Mouse (Mus musculus) v-Abl transformed pro-B cells (cell line): ENCODE data around the gene Yaf2.

ENCODE experiments used
- in situ Hi-C, 2 experiments: fragments of 400-800 bp; cut with MboI; formaldehyde crosslinking; loops; one replicate each; pipeline ENCODE4 v1.15.1; 2025; ENCODE audit not compliant: unreplicated experiment in 2 of 2

Gene Yaf2

DNA sequence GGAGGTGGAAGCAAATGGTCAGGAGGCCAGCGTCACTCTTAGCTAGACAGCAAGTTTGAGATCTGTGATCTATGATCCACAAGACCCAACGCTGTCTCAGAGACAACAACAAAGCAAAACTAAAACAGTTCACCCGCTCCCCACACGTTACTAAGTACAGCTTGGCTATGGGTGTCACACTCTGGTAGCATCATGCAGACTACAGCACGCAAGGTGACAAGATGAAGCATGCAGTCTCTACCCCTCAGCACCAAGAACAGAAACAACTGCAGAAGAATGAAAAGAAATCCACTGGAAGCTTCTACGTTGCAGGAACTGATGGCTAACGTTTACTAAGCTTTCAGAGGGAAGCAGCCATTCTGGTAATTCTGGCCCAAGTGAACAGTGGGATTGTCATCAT, 73.2 kb downstream of the Yaf2 start:
- in situ Hi-C loops: loop anchor here (25.0 kb wide), 2 partner anchors 1274 to 1626 kb away; partner anchors contain the start of genes Irak4 (in 2 of the 2) and Pus7l (in 2 of the 2)

DNA sequence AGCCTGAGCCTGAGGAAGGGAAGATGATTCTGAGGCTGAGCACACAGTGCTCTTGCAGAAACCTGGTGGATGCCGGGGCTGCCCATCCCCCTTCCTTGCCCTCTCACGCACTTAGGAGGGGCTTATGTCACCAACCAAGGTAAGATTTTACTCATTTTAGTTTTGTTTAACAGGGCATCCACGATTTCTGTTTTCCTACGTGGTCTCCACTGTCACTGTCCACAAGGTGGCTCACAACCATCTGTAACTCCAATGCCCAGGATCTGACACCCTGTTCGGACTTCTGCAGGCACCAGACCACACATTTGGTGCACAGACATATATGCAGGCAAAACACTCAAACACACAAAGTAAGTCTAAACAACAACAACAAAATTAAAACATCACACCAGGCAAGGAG, 73.9 kb downstream of the Yaf2 start:
- in situ Hi-C loops: loop anchor here (25.0 kb wide), 2 partner anchors 1274 to 1626 kb away; partner anchors contain the start of genes Irak4 (in 2 of the 2) and Pus7l (in 2 of the 2)

DNA sequence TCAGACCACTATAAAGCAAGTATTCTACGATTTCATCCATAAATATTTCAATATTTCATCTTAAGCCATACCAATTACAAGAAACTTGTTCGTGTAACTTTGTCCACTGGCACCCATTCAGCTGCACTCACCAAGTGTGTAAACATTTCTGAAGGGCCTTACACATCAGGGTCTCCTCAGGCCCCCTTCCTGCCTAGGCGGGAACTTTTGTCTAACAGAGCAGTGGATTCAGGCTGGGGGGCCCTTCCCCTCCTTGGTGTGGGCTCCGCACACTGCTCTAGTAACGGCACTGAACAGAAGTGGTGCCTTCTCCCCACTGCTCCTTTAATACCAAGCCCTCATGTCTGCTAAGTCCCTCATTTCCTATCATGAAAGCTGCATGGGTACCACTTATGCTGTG, 74.5 kb downstream of the Yaf2 start:
- in situ Hi-C loops: loop anchor here (25.0 kb wide), 2 partner anchors 1275 to 1625 kb away; partner anchors contain the start of genes Irak4 (in 2 of the 2) and Pus7l (in 2 of the 2)

DNA sequence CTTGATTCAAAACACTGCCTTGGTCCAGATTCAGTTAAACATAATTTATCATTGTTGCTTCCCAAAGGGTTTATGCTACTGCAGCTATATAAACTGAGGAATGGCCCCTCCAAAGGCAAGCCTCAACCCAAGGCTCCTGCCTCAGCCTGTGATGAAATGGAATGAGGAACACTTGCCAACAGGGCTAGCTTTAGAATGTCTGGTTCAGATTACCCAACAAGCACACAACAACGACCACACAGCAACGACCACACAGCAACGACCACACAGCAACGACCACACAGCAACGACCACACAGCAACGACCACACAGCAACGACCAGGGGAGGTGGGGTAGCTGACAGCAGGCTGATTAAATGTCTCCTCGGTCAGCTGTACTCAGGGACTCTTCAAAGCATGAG, 76.8 kb downstream of the Yaf2 start:
- in situ Hi-C loops: loop anchor here (25.0 kb wide), 2 partner anchors 1277 to 1623 kb away; partner anchors contain the start of genes Irak4 (in 2 of the 2) and Pus7l (in 2 of the 2)

DNA sequence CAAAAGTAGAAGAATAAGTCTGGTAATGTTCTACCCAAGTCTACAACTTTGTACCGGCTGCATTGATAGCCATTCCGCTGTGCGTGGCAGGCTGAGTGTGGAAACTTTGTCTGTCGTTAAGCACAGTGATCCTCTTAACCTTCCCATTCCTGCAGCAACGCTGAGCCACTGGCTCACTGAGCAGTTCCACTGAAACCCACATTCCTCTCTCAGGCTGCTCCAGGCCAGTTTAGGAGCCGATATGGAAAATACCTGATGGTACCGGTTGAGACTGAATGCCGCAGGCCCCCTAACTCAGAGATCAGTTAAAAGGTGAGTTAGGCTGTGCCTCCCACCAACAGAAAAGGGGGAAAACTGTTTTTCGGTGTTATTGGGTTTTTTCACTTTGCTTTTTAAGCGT, 81.4 kb downstream of the Yaf2 start:
- in situ Hi-C loops: loop anchor here (25.0 kb wide), 2 partner anchors 1282 to 1618 kb away; partner anchors contain the start of genes Irak4 (in 2 of the 2) and Pus7l (in 2 of the 2)

DNA sequence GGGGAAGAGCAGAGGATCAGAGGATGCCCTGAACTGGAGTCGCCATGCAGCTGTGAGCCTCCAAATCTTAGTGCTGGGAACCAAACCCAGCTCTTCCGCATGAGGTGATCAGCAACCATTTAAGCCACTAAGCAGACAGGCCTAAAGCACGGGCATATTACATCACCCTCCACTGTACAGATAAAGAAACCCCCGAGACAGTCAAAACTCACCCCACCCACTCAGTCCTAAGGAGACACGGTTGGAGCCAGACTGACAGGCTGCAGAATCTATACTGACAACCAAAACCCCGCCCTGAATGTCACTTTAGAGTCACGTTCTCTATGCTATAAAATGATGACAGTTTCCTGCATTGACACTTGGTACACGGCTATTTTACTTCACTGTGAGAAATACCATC, 83.6 kb downstream of the Yaf2 start:
- in situ Hi-C loops: loop anchor here (25.0 kb wide), 2 partner anchors 1284 to 1616 kb away; partner anchors contain the start of genes Irak4 (in 2 of the 2) and Pus7l (in 2 of the 2)

DNA sequence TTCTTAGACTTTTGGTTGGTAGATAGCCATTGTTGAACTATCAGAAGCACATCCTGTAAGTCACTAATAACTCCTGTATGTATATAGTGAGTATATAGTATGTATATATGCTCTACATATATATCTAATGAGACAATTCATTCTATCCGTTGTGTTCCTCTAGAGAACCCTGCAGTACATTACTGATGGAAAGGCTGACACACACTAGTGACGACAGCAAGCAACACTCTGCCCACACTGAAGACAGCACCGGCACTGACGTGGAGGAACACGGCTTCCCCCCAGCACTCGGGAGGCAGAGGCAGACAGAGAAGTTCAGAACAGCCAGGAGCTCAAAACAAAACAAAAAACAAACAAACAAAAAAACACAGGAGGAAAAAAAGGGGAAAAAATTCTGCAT, 84.3 kb downstream of the Yaf2 start:
- in situ Hi-C loops: loop anchor here (25.0 kb wide), 2 partner anchors 1285 to 1615 kb away; partner anchors contain the start of genes Irak4 (in 2 of the 2) and Pus7l (in 2 of the 2)

DNA sequence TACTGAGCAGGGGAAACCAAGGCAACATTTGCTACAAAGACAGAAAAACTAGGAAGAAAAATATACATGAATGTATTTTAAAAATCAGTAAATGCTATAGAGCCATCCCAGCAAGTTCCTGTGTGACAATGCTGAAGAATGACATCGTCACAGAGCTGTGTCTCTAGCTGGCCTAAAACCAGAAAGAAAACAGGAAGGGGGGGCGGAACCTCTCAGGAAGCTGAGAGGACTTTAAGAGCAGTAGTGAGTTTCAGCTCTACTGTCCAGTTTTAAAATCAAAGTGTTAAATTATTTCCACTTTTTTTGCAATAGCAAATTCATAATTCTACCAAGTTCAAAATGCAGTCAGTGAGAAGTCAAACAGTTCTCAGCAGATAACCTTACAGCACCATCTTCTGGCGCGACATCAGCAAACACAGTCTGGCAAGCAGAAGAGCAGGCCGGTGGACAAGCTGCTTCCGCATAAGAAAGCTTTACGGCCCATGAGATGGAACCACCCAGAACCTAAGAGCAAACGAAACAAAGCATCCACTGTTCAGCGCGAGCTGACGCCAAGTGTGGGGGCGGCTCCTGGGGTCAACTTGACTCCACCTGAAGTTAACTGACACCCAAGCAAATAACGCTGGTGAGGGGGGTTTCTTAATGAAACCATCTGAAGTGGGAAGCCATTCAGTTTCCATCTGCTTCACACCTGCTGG, 85.0 kb downstream of the Yaf2 start:
- in situ Hi-C loops: loop anchor here (25.0 kb wide), 2 partner anchors 1286 to 1614 kb away; partner anchors contain the start of genes Irak4 (in 2 of the 2) and Pus7l (in 2 of the 2)

DNA sequence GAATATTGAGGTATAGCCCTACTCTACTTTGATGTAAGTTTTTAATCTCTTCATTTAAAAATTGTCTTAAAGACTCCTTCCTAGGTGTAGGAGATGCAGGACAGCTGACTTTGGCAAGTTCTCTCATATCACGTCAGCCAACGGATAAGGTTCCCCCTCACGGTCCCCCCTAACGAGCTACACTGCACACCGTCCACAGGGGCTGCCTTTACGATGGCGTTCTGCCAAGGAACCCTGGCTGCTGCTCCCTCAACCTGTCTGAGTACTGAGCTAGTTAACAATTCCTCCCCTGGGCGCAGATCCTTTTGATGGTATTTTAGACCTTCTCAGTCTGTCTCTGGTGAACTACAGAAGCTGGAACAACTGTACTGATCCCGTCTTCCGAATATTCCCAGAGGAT, 93.5 kb downstream of the Yaf2 start:
- in situ Hi-C loops: loop anchor here in 1 of 2 experiments (25.0 kb wide), 1 partner anchor 1456 kb away; no protein-coding TSS in a partner anchor

DNA sequence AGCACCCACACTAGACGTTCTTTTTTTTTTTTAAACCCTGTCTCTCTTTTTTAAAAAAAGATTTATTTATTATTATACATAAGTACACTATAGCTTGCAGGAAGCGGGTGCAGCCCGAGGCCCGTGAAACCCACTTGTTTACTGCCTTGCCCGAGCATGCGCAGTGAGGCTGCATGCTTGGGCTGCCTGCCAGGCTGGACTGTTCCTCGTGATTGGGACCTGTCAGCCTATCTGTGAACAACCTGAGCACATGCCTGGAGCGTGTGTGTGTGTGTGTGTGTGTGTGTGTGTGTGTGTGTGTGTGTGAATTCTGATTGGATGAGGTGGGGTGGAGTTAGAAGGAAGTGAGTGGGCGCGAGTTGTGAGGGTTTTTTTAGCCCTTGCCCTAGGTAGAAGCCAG, 100.3 kb downstream of the Yaf2 start:
- in situ Hi-C loops: loop anchor here in 1 of 2 experiments (25.0 kb wide), 1 partner anchor 1449 kb away; no protein-coding TSS in a partner anchor
